Mouse (Mus musculus) left cerebral cortex, postnatal 36 days (tissue): ENCODE measurements around the gene Wdr48. TPM values are rescaled to one million over a fixed set of nuclear protein-coding genes. Genes with fewer than 3 reads are reported as not detected.

Source experiments
- DNase-seq, 2 experiments: peaks; one replicate each; pipeline ENCODE4 v3.0.0; 2021 to 2022; ENCODE audit warnings: low spot score in 2 of 2, mixed read lengths in 1 of 2
- intact Hi-C: fragments of 180-260 bp; cut with DNase I; formaldehyde crosslinking; loops from one replicate; pipeline ENCODE4 v1.15.1; 2025
- total RNA-seq, 2 experiments: library from RNA; stranded (reverse); gene quantifications; 2 replicates each; pipeline ENCODE4 v1.2.3; 2021

Gene Wdr48
- total RNA-seq, 2 experiments from 2014 or later: 70.0 to 85.9 TPM

GRCm38 (mm10) chr9:119964206-119964605 lies 69.5 kb downstream of the Wdr48 start:
- intact Hi-C loops: loop anchor here (10.0 kb wide), 1 partner anchor 51 kb away; no protein-coding TSS in a partner anchor
- DNase-seq: no peak

GRCm38 (mm10) chr9:119965186-119965585 lies 70.5 kb downstream of the Wdr48 start:
- intact Hi-C loops: loop anchor here (10.0 kb wide), 1 partner anchor 50 kb away; no protein-coding TSS in a partner anchor

GRCm38 (mm10) chr9:119966221-119966910 lies 71.7 kb downstream of the Wdr48 start:
- intact Hi-C loops: loop anchor here (10.0 kb wide), 1 partner anchor 48 kb away; no protein-coding TSS in a partner anchor

More at GRCm38 (mm10) chr9:119965186-119965585, 70.5 kb downstream of the Wdr48 start:
- no peak for DNase-seq

GRCm38 (mm10) chr9:119969811-119970210 lies 75.1 kb downstream of the Wdr48 start:
- intact Hi-C loops: loop anchor here (10.0 kb wide), 1 partner anchor 45 kb away; no protein-coding TSS in a partner anchor

More at GRCm38 (mm10) chr9:119966221-119966910, 71.7 kb downstream of the Wdr48 start:
- no peak for DNase-seq

GRCm38 (mm10) chr9:119970221-119970620 lies 75.5 kb downstream of the Wdr48 start:
- peak in 1 of 2 experiments; percentile 15 for DNase-seq
- intact Hi-C loops: no loop called here

More at GRCm38 (mm10) chr9:119969811-119970210, 75.1 kb downstream of the Wdr48 start:
- DNase-seq: no peak

- peak; percentile 55 to 58 for DNase-seq
- intact Hi-C loops: no loop called here
Observed at GRCm38 (mm10) chr9:119970763-119971656, 76.3 kb downstream of the Wdr48 start.

GRCm38 (mm10) chr9:119972166-119972565 lies 77.5 kb downstream of the Wdr48 start:
- DNase-seq: no peak
- intact Hi-C loops: no loop called here

- no peak for DNase-seq
- intact Hi-C loops: no loop called here
Observed at GRCm38 (mm10) chr9:119972582-119972981, 77.9 kb downstream of the Wdr48 start.

GRCm38 (mm10) chr9:119973281-119973680 lies 78.6 kb downstream of the Wdr48 start:
- no peak for DNase-seq
- intact Hi-C loops: no loop called here

GRCm38 (mm10) chr9:119973869-119974520 lies 79.3 kb downstream of the Wdr48 start:
- intact Hi-C loops: no loop called here
- DNase-seq: no peak

GRCm38 (mm10) chr9:119974609-119975008 lies 79.9 kb downstream of the Wdr48 start:
- intact Hi-C loops: no loop called here
- DNase-seq: no peak

- no peak for DNase-seq
- intact Hi-C loops: no loop called here
Observed at GRCm38 (mm10) chr9:119975286-119975685, 80.6 kb downstream of the Wdr48 start.

Other genes starting within 250 kb of the Wdr48 start
- gene Scn10a, start 175.6 kb upstream of the Wdr48 start, total RNA-seq: under 1 TPM; 0.07 to 0.23 TPM
- gene Scn11a, start 69.4 kb upstream of the Wdr48 start, total RNA-seq: under 1 TPM; 0.12 to 0.34 TPM
- gene Gorasp1, start 42.7 kb downstream of the Wdr48 start, total RNA-seq: 10 to 100 TPM; 36.3 to 40.6 TPM
- under 1 TPM; 0.50 to 0.67 TPM for gene Ttc21a, start 42.7 kb downstream of the Wdr48 start, total RNA-seq
- 10 to 100 TPM; 12.5 to 19.1 TPM for gene Csrnp1, start 89.8 kb downstream of the Wdr48 start, total RNA-seq
- under 1 TPM in 1 of 2 experiments, not detected in 1; 0.15 TPM for gene Xirp1, start 128.7 kb downstream of the Wdr48 start, total RNA-seq
- 10 to 100 TPM; 30.9 to 32.8 TPM for gene Cx3cr1, start 175.0 kb downstream of the Wdr48 start, total RNA-seq
- gene Ccr8, start 197.2 kb downstream of the Wdr48 start, total RNA-seq: not detected
- 10 to 100 TPM; 27.0 to 28.9 TPM for gene Slc25a38, start 215.5 kb downstream of the Wdr48 start, total RNA-seq
- 100 to 1,000 TPM; 361 to 417 TPM for gene Rpsa, start 232.8 kb downstream of the Wdr48 start, total RNA-seq